Mouse (Mus musculus) liver, adult 2 months (tissue): Measurements from ENCODE around the gene Lrriq4. TPM values are rescaled to one million over a fixed set of nuclear protein-coding genes. Genes with fewer than 3 reads are reported as not detected.
A peak's percentile ranks its signal among the peaks of the same experiment; 100 is the strongest.
"Not testable (repeated sequence)": the region's sequence is repeated elsewhere in the genome, so short reads cannot be mapped to it uniquely, and the experiment has no call there.

ENCODE experiments used
- DNase-seq: peaks from one replicate; pipeline ENCODE4 v3.0.0-alpha.2; 2011; ENCODE audit warnings: low read depth, low spot score; ENCODE audit errors: extremely low read depth
- H3K27ac ChIP-seq: fragments of 200-500 bp; replicated peaks from 2 replicates; pipeline ENCODE4 v1.5.1; 2012; ENCODE audit warnings: low read depth, mild to moderate bottlenecking, control low read depth, inconsistent platforms, low read length; ENCODE audit not compliant: insufficient read depth
- H3K27me3 ChIP-seq: fragments of 200-500 bp; 2 replicates; pipeline ENCODE4 v1.6.1; 2012; ENCODE audit warnings: mild to moderate bottlenecking, moderate library complexity, low read length, inconsistent platforms; ENCODE audit not compliant: control insufficient read depth, insufficient read depth
- H3K36me3 ChIP-seq: fragments of 200-500 bp; 2 replicates; pipeline ENCODE4 v1.6.1; 2012; ENCODE audit warnings: low read length, inconsistent platforms; ENCODE audit not compliant: control insufficient read depth, insufficient read depth
- H3K4me1 ChIP-seq: fragments of 200-500 bp; 2 replicates; pipeline ENCODE4 v1.6.1; 2011; ENCODE audit warnings: low read length; ENCODE audit not compliant: control insufficient read depth, insufficient read depth
- H3K4me3 ChIP-seq: fragments of 200-500 bp; 2 replicates; pipeline ENCODE4 v1.5.1; 2011; ENCODE audit warnings: low read depth, mild to moderate bottlenecking, control low read depth, low read length, moderate library complexity; ENCODE audit not compliant: insufficient read depth
- H3K79me2 ChIP-seq: fragments of 200-500 bp; 2 replicates; pipeline ENCODE4 v1.6.1; 2012; ENCODE audit warnings: inconsistent platforms, mild to moderate bottlenecking, low read length, moderate library complexity; ENCODE audit not compliant: control insufficient read depth, insufficient read depth
- H3K9ac ChIP-seq: fragments of 200-500 bp; 2 replicates; pipeline ENCODE4 v1.6.1; 2012; ENCODE audit warnings: low read depth, mild to moderate bottlenecking, control low read depth, inconsistent platforms, low read length
- CTCF ChIP-seq: fragments of 200-500 bp; IDR thresholded peaks from 2 replicates; pipeline ENCODE4 v1.5.1; 2011; ENCODE audit warnings: low read depth, low read length, control low read depth
- POLR2A ChIP-seq: fragments of 200-500 bp; IDR thresholded peaks from 2 replicates; pipeline ENCODE4 v1.6.1; 2011; ENCODE audit warnings: low read length, control low read depth; ENCODE audit not compliant: insufficient read depth; ENCODE audit errors: extremely low read depth
- WGBS: fragments of 180-500 bp; shearing (Covaris S2); methylation state at CpG from one replicate; pipeline ENCODE4 v1.1.7; 2018; 5-methylcytosine and 5-hydroxymethylcytosine counted together
- polyA plus RNA-seq: library from polyadenylated mRNA; depleted of rRNA; stranded (reverse); fragments of >200 nt; gene quantifications from 2 replicates; pipeline ENCODE4 v1.2.3, GENCODE M21; 2012
- total RNA-seq: library from RNA; depleted of rRNA; stranded (reverse); fragments of >200 nt; gene quantifications from 2 replicates; pipeline ENCODE4 v1.2.3, GENCODE M21; 2014

The Lrriq4 gene
- total and polyA plus RNA-seq, 2 experiments = not detected

DNA sequence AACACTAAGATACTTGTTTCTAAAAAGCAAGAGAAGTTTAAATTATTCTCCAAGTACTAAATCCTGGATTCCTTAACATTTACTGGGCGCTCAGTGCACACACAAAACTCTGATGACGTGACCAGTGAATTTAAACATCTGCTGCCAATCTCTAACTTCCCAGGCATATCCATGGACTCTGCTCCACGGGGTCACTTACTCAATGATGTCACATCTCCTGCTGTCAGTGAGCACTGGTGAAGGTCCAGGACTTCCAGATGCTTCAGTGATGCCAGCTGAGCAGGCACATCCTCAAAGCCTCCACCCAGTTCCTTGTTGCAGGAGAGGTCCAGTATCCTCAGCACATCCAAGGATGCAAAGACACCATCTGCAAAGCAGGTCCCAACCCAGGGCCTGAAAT lies 42.9 kb downstream of the Lrriq4 start:
- H3K27ac ChIP-seq = no peak overlapping the region
- no peaks in the 10 kb centered on the region for H3K4me1 ChIP-seq
- no peaks in the 10 kb centered on the region for H3K36me3 ChIP-seq
- TF ChIP-seq CTCF = no peak
- no peak for TF ChIP-seq POLR2A
- H3K27me3 ChIP-seq = no peaks in the 10 kb centered on the region
- WGBS = 80% methylated on average over 3 of the region's 3 CpGs
- H3K9ac ChIP-seq = no peak overlapping the region
- H3K79me2 ChIP-seq = no peaks in the 10 kb centered on the region
- H3K4me3 ChIP-seq = no peak overlapping the region
- no peak for DNase-seq

DNA sequence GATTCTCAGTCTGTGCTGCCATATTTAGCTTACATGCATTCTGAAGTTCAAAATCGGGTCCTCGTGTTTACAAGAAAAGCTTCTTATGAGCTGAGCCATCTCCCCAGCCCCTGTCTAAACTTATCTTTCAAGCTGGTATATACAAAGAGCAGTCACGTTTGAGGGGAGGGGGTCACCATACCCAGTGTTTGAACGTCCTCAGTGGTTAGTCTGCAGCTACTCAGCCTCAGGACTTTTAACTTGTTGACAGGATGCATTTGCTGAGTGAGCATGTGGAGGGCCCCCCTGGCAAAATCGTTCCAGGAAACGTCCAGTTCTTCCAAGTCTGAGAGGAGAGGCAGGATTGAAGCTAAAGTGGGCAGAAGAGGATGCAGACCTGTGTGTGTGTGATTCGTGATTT lies 46.7 kb downstream of the Lrriq4 start:
- Histone ChIP-seq H3K27me3 (no peaks in the 10 kb centered on the region), H3K79me2 (no peaks in the 10 kb centered on the region), H3K27ac (no peak overlapping the region), H3K4me3 (no peak overlapping the region), H3K4me1 (no peaks in the 10 kb centered on the region), H3K36me3 (no peaks in the 10 kb centered on the region), H3K9ac (no peak overlapping the region)
- TF ChIP-seq CTCF (no peak), POLR2A (no peak)
- DNase-seq = no peak
- 57% methylated on average over 7 of the region's 7 CpGs for WGBS

DNA sequence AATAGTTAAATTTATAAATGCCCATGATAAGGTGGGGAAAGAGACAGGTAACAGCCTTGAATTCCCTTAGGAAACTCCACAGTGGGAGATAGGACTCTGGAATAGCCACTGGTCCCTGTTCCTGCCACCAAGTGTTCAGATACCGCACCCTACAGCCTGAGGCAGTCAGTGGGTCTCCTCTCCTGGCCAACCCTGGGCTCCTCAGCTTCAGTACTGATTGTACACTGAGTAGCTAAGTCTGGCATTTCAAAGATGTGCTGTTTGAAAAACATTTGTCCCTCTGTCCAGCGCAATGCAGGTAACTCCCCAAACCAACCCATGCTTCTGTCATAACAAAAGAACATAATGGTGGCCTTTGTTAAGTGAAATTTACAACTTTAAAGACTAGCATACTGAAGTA lies 51.4 kb downstream of the Lrriq4 start:
- 98% methylated on average over 2 of the region's 2 CpGs for WGBS
- no peak for TF ChIP-seq CTCF
- TF ChIP-seq POLR2A = no peak
- H3K79me2 ChIP-seq = no peaks in the 10 kb centered on the region

DNA sequence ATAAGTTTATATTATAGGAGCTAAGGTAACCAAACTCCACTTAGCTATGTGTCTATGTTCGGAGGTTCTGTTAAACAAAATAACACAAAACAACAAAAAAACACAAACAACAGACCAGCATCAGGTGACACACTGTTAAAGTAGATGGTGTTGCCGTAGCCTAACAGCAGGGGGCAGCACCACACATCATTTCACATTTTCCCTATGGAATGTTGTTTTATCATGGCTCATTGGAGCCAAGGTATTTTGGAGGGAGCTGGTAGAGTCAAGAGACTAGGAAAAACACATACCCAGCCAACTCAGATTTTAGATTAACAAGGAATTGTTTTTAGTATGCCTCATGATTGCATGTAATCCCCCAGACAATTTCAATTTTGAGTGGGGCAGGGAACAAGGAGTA lies 52.0 kb downstream of the Lrriq4 start:
- Histone ChIP-seq H3K9ac (no peak overlapping the region), H3K4me1 (no peaks in the 10 kb centered on the region; the same call in 1 of the 2 replicates), H3K27me3 (no peaks in the 10 kb centered on the region), H3K27ac (no peak overlapping the region), H3K4me3 (no peak overlapping the region; the same call in 1 of the 2 replicates), H3K36me3 (no peaks in the 10 kb centered on the region), H3K79me2 (no peaks in the 10 kb centered on the region)
- TF ChIP-seq CTCF (peak; percentile 64), POLR2A (no peak)
- 5% methylated on average over 2 of the region's 2 CpGs for WGBS
- DNase-seq = peak; percentile 15

More for the DNA sequence above, 51.4 kb downstream of the Lrriq4 start:
- no peak overlapping the region for H3K27ac ChIP-seq
- H3K36me3 ChIP-seq = no peaks in the 10 kb centered on the region
- no peak for DNase-seq
- H3K4me1 ChIP-seq = no peaks in the 10 kb centered on the region; the same call in 1 of the 2 replicates
- no peak overlapping the region for H3K9ac ChIP-seq
- H3K27me3 ChIP-seq = no peaks in the 10 kb centered on the region
- H3K4me3 ChIP-seq = no peak overlapping the region

DNA sequence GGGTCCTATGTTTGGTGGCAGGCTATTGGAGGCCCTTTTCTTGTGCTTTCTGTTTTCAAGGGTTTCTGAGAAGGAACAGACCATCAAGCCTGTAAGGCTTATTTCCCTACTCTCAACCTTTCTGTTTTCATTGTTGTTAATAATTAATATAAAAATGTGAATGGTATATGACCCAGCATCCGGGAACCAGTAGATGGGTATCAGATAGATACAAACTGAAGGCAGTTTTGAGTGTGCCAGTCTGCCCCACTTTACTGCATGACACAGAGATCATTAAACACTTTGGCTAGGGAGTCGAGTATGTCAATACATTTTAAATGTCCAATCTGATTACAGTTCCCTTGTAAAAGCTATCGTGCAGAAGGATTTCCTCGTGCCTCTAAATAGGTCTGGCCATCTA lies 53.6 kb downstream of the Lrriq4 start:
- Histone ChIP-seq H3K4me1 (no peaks in the 10 kb centered on the region; the same call in 1 of the 2 replicates), H3K9ac (no peak overlapping the region), H3K79me2 (no peaks in the 10 kb centered on the region), H3K4me3 (no peak overlapping the region), H3K27me3 (no peaks in the 10 kb centered on the region), H3K36me3 (no peaks in the 10 kb centered on the region), H3K27ac (no peak overlapping the region)
- WGBS = 28% methylated on average over 4 of the region's 4 CpGs
- DNase-seq = no peak
- TF ChIP-seq CTCF (no peak), POLR2A (no peak)

DNA sequence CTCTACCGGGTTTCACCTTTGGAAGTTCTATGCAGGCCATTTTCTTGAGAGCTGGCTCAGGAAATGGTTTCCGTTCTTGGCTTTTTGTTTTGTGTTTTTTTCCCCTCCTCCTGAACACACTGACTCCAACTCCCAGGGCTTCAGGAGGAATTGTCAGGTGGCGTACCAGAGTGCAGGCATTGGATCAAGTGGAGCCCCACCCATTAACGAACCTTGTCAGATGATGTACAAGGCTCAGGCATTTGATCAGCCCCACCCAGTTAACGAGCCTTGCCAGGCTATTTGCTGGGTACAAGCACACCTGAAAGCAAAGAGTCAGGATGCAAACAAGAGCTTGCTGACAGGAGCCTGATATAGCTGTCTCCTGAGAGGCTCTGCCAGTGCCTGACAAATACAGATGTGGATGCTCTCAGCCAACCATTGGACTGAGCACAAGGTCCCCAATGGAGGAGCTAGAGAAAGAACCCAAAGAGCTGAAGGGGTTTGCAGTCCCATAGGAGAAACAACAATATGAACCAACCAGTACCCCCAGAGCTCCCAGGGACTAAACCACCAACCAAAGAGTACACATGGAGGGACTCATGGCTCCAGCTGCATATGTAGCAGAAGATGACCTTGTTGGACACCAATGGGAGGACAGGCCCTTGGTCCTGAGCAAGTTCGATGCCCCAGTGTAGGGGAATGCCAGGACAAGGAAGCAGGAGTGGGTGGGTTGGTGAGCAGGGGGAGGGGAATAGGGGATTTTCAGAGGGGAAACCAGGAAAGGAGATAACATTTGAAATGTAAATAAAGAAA lies 55.6 kb downstream of the Lrriq4 start, which contains the start of gene Lrrc31:
Gene Lrrc31, minus strand, starts transcription at position 133 of the 795 bp plus-strand sequence.
- not testable (repeated sequence) for DNase-seq, H3K4me1 ChIP-seq, H3K27ac ChIP-seq, H3K9ac ChIP-seq, H3K79me2 ChIP-seq, H3K4me3 ChIP-seq, H3K27me3 ChIP-seq, H3K36me3 ChIP-seq
- 82% methylated on average over 6 of the region's 6 CpGs for WGBS
